Mouse (Mus musculus) hematopoietic stem cell, adult 5-6 weeks (primary cell): ENCODE data around the gene Dusp16. TPM values are rescaled to one million over a fixed set of nuclear protein-coding genes. Genes with fewer than 3 reads are reported as not detected.

ENCODE experiments used
- ATAC-seq, 2 experiments: fragments of 125-278 bp in 1 of 2; replicated peaks in 1 of 2; 2 replicates each; pipeline ENCODE4 v1.8.0; 2016 to 2017; ENCODE audit warnings: inconsistent platforms in 2 of 2, mild to moderate bottlenecking in 2 of 2, moderate number of reproducible peaks in 2 of 2, low read depth in 1 of 2, moderate TSS enrichment in 1 of 2; ENCODE audit not compliant: low FRiP score in 2 of 2, poor library complexity in 2 of 2, severe bottlenecking in 2 of 2, insufficient read depth in 1 of 2, low TSS enrichment in 1 of 2
- total RNA-seq: library from RNA; stranded (forward); fragments of 172-1452, 232-1000 nt; gene quantifications from 2 replicates; pipeline ENCODE4 v1.2.3, GENCODE M21; 2017

Dusp16 gene
- total RNA-seq, 1 experiment from 2014 or later: 18.8 TPM

GRCm38 (mm10) chr6:134718668-134719065, 73.8 kb downstream of the Dusp16 start:
- no peak for ATAC-seq

- ATAC-seq: no peak
Observed at GRCm38 (mm10) chr6:134717886-134718667, 74.3 kb downstream of the Dusp16 start.

GRCm38 (mm10) chr6:134716168-134716587, 76.2 kb downstream of the Dusp16 start:
- ATAC-seq: no peak

- ATAC-seq: no peak
Observed at GRCm38 (mm10) chr6:134713897-134714296, 78.5 kb downstream of the Dusp16 start.

- ATAC-seq: no peak
Observed at GRCm38 (mm10) chr6:134713321-134713720, 79.1 kb downstream of the Dusp16 start.

- ATAC-seq: no peak
Observed at GRCm38 (mm10) chr6:134710020-134710419, 82.4 kb downstream of the Dusp16 start.

- ATAC-seq: 0 out of 4 replicates have a peak, but pooled peaks of 1 of the 2 experiments have one; percentile 21
Observed at GRCm38 (mm10) chr6:134706467-134706866, 86.0 kb downstream of the Dusp16 start.

GRCm38 (mm10) chr6:134703053-134703690, 89.3 kb downstream of the Dusp16 start:
- ATAC-seq: no peak

- no peak for ATAC-seq
Observed at GRCm38 (mm10) chr6:134702184-134702583, 90.2 kb downstream of the Dusp16 start.

GRCm38 (mm10) chr6:134701211-134701602, 91.2 kb downstream of the Dusp16 start:
- peak in 1 of 2 experiments; percentile 6; a peak in 1 of 4 replicates for ATAC-seq

- ATAC-seq: peak; percentile 96
Observed at GRCm38 (mm10) chr6:134700451-134701210, 91.8 kb downstream of the Dusp16 start.

GRCm38 (mm10) chr6:134698243-134698642, 94.2 kb downstream of the Dusp16 start:
- no peak for ATAC-seq

GRCm38 (mm10) chr6:134696554-134696953, 95.9 kb downstream of the Dusp16 start:
- no peak for ATAC-seq

- ATAC-seq: no peak
Observed at GRCm38 (mm10) chr6:134696146-134696545, 96.3 kb downstream of the Dusp16 start.

GRCm38 (mm10) chr6:134695625-134696024, 96.8 kb downstream of the Dusp16 start:
- ATAC-seq: no peak

GRCm38 (mm10) chr6:134694988-134695387, 97.4 kb downstream of the Dusp16 start:
- no peak for ATAC-seq

GRCm38 (mm10) chr6:134694498-134694897, 97.9 kb downstream of the Dusp16 start:
- ATAC-seq: no peak

GRCm38 (mm10) chr6:134685515-134685914, 106.9 kb downstream of the Dusp16 start:
- ATAC-seq: no peak
